Mouse (Mus musculus): ENCODE measurements around the gene Ykt6. TPM values are rescaled to one million over a fixed set of nuclear protein-coding genes. Genes with fewer than 3 reads are reported as not detected.

Gene Ykt6
- total RNA-seq, 2 experiments from 2014 or later = 36.2 to 38.8 TPM

DNA sequence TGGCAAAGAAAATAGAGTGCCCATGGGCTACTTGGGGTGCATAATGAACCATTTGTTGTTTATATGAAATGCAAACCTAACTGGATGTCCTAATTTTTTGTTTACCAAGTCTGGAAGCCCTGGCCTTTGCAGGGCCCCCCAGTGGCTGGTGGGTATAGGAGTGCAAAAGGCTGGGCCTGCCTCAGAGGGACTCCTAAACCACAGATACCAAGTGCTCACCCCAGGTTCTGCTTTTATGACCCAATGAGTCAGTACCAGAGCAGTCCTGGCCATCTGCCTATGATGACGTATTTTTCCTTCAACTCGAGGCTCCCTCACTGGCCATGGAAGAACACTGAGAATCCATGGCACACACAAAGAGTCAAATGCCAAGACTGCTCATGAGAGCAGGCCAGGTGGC is 10.4 kb upstream of the Ykt6 start:
- DNase-seq = no peak
- intact Hi-C loops (cut with DNase I; ENCODE audit: low total_unique reads) = no loop called here

DNA sequence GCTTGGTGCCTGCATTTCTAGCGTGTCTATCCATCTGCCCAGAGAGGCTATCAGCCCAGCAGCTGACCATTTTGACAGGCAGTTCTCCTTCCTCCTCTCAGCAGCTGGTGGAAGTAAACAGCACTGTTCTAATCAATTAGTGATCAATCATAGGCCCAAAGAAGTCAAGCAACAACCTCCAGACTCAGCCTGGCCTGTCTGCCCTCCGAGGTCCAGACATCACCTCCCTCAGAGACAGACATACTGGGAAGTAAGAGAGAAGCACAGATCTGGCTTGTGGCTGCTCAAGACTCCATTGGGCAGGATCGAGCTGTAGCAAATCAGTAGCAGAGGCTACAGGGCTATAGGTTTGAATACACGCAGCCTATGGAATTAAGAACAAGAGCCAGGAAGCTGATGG is 7.7 kb upstream of the Ykt6 start:
- intact Hi-C loops (cut with DNase I; ENCODE audit: low total_unique reads) = no loop called here

DNA sequence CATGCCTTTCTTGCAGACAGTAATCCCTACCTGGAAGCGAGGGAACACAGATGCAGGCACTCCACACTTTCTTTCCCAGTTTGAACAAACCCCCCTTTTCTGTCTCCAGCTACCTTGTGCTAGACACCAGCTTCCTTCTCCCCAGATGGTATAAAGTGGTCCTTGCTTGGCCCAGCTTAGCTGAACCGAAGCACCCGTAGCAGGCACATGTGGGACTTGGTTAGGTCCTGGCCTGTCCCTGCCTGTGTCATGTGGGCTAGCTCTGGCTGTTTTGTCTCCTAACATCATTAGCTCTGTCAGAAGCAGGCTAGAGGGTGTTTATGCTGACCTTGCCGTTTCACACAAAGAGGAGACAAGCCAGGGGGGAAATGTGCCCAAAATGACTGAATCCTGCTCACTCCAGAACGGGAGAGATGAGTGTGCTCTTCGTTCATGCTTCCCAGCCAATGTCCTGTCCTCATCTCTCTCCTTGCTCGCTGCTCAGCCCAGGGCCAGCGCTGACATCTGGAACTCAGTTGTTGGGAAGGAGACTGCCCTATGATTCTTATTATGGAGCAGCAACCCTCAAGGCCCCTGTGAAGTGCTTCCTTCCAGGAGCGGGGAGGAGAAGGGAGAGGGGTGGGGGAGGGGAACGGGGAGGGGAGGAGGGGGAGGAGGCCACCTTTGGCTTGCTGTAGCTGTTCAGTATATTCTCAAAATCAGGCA is 6.8 kb upstream of the Ykt6 start:
- no peak for DNase-seq
- intact Hi-C loops (cut with DNase I; ENCODE audit: low total_unique reads) = no loop called here

More for the DNA sequence above, 7.7 kb upstream of the Ykt6 start:
- no peak for DNase-seq

- no peak for DNase-seq
- intact Hi-C loops (cut with DNase I; ENCODE audit: low total_unique reads) = no loop called here
Observed at GRCm38 (mm10) chr11:5949586-5950352, 5.7 kb upstream of the Ykt6 start, which contains the start of gene Gck. Gene Gck, minus strand, starts transcription at chr11:5950081.

GRCm38 (mm10) chr11:5952501-5952900 is 3.0 kb upstream of the Ykt6 start:
- intact Hi-C loops (cut with DNase I; ENCODE audit: low total_unique reads) = no loop called here
- no peak for DNase-seq

- no peak for DNase-seq
- intact Hi-C loops (cut with DNase I; ENCODE audit: low total_unique reads) = no loop called here
Observed at GRCm38 (mm10) chr11:5953130-5953765, 2.2 kb upstream of the Ykt6 start.

- no peak for DNase-seq
- intact Hi-C loops (cut with DNase I; ENCODE audit: low total_unique reads) = no loop called here
Observed at GRCm38 (mm10) chr11:5954435-5954834, 1.1 kb upstream of the Ykt6 start.

DNA sequence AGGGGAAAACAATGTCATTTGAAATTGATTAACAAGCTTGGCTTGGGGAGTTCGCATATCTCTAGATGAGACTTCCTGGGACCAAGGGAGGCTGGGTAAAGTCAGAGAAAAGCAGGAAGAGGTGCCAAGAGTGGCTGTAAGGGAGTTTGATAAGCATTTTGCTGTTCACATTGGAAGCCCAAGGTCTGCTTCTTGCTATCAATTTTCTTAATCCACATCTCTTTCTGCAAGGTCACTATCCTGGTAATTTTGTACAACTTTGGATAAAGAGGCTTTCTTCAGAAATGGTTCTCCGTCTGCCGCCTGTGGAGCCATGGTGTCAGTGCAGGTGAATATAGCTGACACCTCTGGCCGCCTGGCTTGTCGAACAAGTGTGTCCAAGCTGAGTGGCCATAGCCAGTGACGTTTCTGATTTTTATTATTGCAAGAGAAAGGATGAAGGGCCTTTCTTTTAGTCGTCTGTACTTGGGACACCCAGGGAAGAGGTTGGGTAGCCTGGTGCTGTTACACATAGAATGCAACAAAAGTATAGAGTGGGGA is 458 bp upstream of the Ykt6 start:
- intact Hi-C loops (cut with DNase I; ENCODE audit: low total_unique reads) = no loop called here
- peak; percentile 42 for DNase-seq

GRCm38 (mm10) chr11:5960051-5960450 is 4.6 kb downstream of the Ykt6 start:
- intact Hi-C loops (cut with DNase I; ENCODE audit: low total_unique reads) = no loop called here
- DNase-seq = no peak

GRCm38 (mm10) chr11:5965865-5966264 is 10.4 kb downstream of the Ykt6 start:
- DNase-seq = no peak
- intact Hi-C loops (cut with DNase I; ENCODE audit: low total_unique reads) = no loop called here

GRCm38 (mm10) chr11:5966751-5967150 is 11.3 kb downstream of the Ykt6 start:
- intact Hi-C loops (cut with DNase I; ENCODE audit: low total_unique reads) = no loop called here
- DNase-seq = no peak

GRCm38 (mm10) chr11:5968223-5968622 is 12.7 kb downstream of the Ykt6 start:
- DNase-seq = no peak

DNA sequence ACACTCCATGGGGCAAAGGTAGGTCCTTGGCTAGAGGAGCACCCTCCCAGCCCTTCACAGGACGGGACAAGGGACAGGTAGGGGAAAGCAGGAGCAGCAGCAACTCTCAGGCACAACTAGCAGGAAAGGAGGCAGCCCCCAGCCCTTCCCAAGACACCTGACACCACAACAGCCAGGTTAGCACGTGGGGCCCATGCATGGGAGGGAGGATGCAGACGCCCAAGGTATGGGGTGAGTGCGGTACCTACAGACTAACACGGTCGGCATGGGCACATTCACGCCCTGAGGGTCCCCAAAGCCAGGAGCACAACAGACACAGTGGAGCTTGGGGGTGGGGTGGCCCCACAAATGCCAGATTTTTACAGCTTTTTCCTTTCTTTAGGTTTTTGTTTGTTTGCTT is 15.7 kb downstream of the Ykt6 start:
- no peak for DNase-seq
- intact Hi-C loops (cut with DNase I; ENCODE audit: low total_unique reads) = no loop called here

More at GRCm38 (mm10) chr11:5968223-5968622, 12.7 kb downstream of the Ykt6 start:
- intact Hi-C loops (cut with DNase I; ENCODE audit: low total_unique reads) = no loop called here

DNA sequence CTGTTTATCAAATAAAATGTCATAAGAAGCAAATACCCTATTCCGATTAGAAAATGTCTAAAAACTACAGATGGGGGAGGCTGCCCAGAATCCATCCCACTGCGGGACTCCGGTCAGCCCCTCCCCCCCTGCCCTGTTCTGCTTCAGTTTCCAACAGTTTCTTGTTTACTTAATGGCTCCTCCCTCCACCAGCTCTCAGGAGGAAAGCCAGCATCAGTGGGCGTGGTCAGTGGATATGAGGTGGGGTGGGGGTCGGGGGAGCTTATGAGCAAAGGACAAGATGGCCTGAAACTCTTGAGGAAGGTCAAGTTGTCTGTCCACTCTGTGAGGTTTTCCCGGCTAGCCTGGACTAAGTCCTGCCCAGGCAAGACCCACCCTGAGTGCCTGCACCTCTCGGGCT is 17.7 kb downstream of the Ykt6 start:
- intact Hi-C loops (cut with DNase I; ENCODE audit: low total_unique reads) = no loop called here
- DNase-seq = no peak

DNA sequence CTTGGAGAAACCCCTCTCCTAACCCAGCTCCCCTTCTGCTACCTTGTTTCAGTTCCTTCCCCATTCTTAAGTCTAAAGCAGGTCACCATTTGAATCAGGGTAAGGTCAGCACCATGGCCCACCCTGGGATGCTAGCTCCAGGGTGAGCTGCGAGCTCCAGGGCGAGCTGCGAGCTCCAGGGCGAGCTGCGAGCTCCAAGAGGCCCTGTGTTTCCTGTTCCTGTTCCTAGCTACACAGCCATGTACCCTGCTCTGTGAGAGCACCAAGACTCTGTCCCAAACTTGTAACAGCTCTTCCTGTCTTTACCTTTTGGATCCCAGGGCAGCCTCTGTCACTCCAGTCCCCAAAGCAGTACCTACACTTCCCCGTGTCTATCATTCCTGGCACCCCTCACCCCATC is 18.6 kb downstream of the Ykt6 start:
- intact Hi-C loops (cut with DNase I; ENCODE audit: low total_unique reads) = no loop called here
- no peak for DNase-seq

DNA sequence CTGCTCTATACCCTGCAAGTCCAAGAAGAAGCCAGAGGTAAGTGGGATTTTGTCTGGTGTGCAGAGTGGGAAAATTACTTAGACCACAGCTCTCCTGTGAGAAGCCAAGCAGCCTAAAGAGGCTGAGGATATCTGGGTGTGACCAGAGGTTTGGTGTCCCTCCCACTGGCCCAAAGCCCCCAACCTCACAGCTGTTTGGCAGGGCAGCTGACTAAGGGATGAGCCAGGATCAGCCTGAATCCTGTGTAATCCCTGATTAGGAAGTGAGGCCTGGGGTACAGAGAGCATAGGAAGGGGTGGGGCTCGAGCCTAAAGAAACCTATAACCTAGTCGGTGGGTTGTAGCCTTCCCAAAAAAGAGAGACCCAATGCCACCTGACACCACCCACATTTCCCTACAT is 19.6 kb downstream of the Ykt6 start:
- intact Hi-C loops (cut with DNase I; ENCODE audit: low total_unique reads) = no loop called here
- DNase-seq = peak; percentile 65

- intact Hi-C loops (cut with DNase I; ENCODE audit: low total_unique reads) = no loop called here
- DNase-seq = peak; percentile 70
Observed at GRCm38 (mm10) chr11:5976106-5976505, 20.6 kb downstream of the Ykt6 start.

GRCm38 (mm10) chr11:5979088-5979487 is 23.6 kb downstream of the Ykt6 start:
- no peak for DNase-seq
- intact Hi-C loops (cut with DNase I; ENCODE audit: low total_unique reads) = no loop called here

GRCm38 (mm10) chr11:5980108-5980507 is 24.6 kb downstream of the Ykt6 start:
- intact Hi-C loops (cut with DNase I; ENCODE audit: low total_unique reads) = no loop called here
- no peak for DNase-seq

DNA sequence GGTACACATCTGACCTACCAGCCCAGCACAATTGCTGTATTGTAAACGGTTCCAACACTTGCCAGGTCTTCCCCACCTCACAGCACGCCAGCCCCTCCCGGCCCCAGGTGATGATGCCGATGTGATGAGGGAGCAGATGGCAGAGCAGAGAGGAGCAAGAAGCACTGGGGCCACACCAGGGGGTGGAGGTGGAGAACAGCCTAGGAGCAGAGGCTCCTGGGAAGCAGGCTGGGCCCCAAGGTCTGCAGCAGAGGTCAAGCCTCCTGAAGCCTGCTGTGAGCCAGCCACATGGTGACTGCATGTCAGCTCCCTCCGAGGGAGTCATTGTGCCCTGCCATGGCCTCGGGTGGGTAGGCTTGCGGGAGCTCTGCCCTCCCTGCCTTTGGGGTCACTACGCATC is 25.1 kb downstream of the Ykt6 start:
- no peak for DNase-seq
- intact Hi-C loops (cut with DNase I; ENCODE audit: low total_unique reads) = no loop called here

Data from gastrocnemius, postnatal 14 days (tissue).